Mouse (Mus musculus) thymus, adult 2 months (tissue): ENCODE measurements at regions not wholly inside any gene's neighbourhood (a gene's known extent, or its start where the extent isn't known, plus 50 kb on each side); places are given as distances from the start of the nearest gene placed in this dataset.

Experiments used
- CTCF ChIP-seq: fragments of 200-500 bp; IDR thresholded peaks from 2 replicates; pipeline ENCODE4 v1.5.1; 2012; ENCODE audit warnings: mild to moderate bottlenecking, control low read depth, low read length, moderate library complexity, borderline replicate concordance; ENCODE audit not compliant: control insufficient read depth, poor library complexity, insufficient read depth; ENCODE audit errors: extremely low read depth
- POLR2A ChIP-seq: fragments of 200-500 bp; IDR thresholded peaks from 2 replicates; pipeline ENCODE4 v1.6.1; 2012; ENCODE audit warnings: mild to moderate bottlenecking, low read length, control low read depth, moderate library complexity; ENCODE audit not compliant: control insufficient read depth, poor library complexity, insufficient read depth; ENCODE audit errors: extremely low read depth

DNA sequence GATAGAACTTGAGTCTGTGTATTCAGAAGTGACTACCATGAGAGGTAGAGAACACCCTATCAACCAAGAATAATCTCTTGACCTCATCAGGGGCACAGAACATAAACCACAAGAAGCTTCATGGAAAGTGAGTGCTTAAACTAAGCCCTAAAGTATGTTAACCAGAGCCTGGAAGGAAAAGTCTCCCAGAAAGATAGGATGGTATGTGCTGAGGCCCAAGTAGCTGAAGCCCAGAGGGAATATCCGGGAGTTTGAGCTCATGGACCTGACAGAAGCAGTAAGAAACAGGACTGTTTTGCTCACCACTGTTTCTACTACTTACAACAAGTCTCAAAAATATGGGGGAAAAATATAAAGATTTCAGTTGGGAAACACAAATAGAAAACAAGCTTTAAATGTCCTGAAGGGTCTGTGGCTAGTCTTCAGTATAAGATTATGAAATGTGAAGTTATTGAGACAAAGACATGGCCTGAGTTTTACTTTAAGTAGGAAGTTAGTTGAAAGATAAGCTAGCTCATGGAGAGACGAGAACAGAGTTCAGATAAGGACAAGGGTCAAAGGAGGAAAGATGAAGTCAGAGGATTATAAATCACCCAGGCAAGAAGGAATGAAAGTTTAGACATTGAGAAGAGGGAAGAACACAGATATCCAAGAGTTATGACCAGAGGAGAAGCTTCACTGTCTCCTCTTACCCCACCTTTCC lies 315.8 kb upstream of the Tbl1xr1 start:
- no peak for TF ChIP-seq POLR2A
- no peak for TF ChIP-seq CTCF
